Mouse (Mus musculus) stomach, postnatal 0 days (tissue): ENCODE measurements around the gene Arntl. TPM values are rescaled to one million over a fixed set of nuclear protein-coding genes. Genes with fewer than 3 reads are reported as not detected.

Source experiments
- ATAC-seq: fragments of 200-750 bp; cut with Nextera tagmentation; 2 replicates; pipeline ENCODE4 v1.8.0; 2017; ENCODE audit not compliant: low FRiP score, low TSS enrichment
- DNase-seq: peaks from one replicate; pipeline ENCODE4 v3.0.0-alpha.2; 2016; ENCODE audit warnings: low spot score
- H3K27ac ChIP-seq: fragments of 300-500 bp; sonication (generic); replicated peaks from 2 replicates; pipeline ENCODE4 v1.5.1; 2014; ENCODE audit warnings: mild to moderate bottlenecking, control low read depth
- H3K27me3 ChIP-seq: fragments of 300-500 bp; sonication (generic); 2 replicates; pipeline ENCODE4 v1.6.1; 2014; ENCODE audit warnings: low read length; ENCODE audit not compliant: control insufficient read depth, insufficient read depth
- H3K36me3 ChIP-seq: fragments of 300-500 bp; sonication (generic); 2 replicates; pipeline ENCODE4 v1.6.1; 2014; ENCODE audit warnings: low read length, mixed read lengths; ENCODE audit not compliant: control insufficient read depth, insufficient read depth
- H3K4me1 ChIP-seq: fragments of 300-500 bp; sonication (generic); replicated peaks from 2 replicates; pipeline ENCODE4 v1.6.1; 2014; ENCODE audit warnings: antibody characterized with exemption; ENCODE audit not compliant: control insufficient read depth, insufficient read depth
- H3K4me2 ChIP-seq: fragments of 300-500 bp; sonication (generic); replicated peaks from 2 replicates; pipeline ENCODE4 v1.6.1; 2014; ENCODE audit warnings: low read depth, mild to moderate bottlenecking, control low read depth, moderate library complexity
- H3K4me3 ChIP-seq: fragments of 300-500 bp; sonication (generic); 2 replicates; pipeline ENCODE4 v1.5.1; 2014; ENCODE audit warnings: low read depth, low read length, control low read depth
- H3K9ac ChIP-seq: fragments of 300-500 bp; sonication (generic); 2 replicates; pipeline ENCODE4 v1.6.1; 2014; ENCODE audit warnings: mild to moderate bottlenecking, low read length, control low read depth, mixed read lengths
- H3K9me3 ChIP-seq: fragments of 300-500 bp; sonication (generic); 2 replicates; pipeline ENCODE4 v1.6.1; 2016; ENCODE audit warnings: low read length; ENCODE audit not compliant: control insufficient read depth
- CTCF ChIP-seq: IDR thresholded peaks from 2 replicates; pipeline ENCODE4 v1.5.1; 2016; ENCODE audit warnings: antibody characterized with exemption, low read depth, mild to moderate bottlenecking, moderate library complexity
- EP300 ChIP-seq: optimal IDR thresholded peaks from 2 replicates; pipeline ENCODE3; 2016; ENCODE audit warnings: antibody characterized with exemption
- WGBS: fragments of 180-500 bp; shearing (Covaris S2); extraction: QIAGEN DNeasy Blood & Tissue Kit; methylation state at CpG from one replicate; pipeline ENCODE4 v1.1.7; 2014; 5-methylcytosine and 5-hydroxymethylcytosine counted together
- polyA plus RNA-seq: library from polyadenylated mRNA; unstranded; fragments of >200 nt; fragmentation: Nextera tagmentation; extraction: Ambion mirVana; gene quantifications from 2 replicates; pipeline ENCODE4 v1.2.1, GENCODE M21; 2015

Arntl gene
- polyA plus RNA-seq, 1 experiment from 2014 or later = 6.6 TPM

DNA sequence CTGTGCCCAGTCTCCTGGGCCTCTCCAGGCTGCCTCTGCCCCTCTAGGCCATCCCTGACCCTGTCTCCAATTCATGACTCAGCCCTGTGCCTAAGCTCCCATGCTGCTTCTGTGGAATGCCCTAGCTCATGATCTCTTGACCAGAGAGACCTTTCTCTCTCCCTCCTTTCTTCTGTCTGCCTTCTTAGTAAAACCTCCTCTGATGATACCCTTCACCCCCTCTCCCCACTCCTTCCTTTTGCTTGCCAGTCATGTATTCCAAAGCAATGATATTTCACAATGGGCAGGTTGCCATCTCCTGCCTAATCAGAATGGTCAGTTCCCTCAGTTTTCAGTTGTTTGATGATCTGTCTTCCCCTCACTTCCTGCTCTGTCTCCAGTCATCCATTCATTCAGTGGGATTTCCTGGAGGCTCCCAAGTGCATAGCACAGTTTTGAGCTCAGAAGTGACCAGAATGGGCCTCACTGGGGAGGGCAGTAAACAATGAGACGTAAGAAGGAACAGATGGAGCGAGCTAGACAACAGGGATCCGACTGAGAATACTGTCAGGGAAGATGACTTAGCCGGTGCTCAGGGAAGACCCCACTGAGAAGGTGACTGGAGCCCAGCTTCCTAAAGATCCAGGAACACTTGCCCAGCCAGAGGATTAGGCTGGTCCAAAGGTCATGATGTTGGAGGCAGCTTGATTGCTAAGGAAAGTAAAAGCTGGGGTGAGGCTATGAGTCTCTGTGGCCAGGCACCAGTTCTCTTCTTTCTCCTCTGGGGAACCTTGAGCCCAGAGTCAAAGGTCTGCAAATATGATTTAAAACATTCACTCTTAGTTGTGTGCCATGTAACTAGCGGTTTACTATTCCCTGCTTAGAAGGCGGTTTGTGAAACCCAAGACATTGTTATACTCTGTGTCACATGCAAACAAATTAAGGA, 7.2 kb downstream of the Arntl start:
- no peak for TF ChIP-seq CTCF
- TF ChIP-seq EP300 = no peak
- Histone ChIP-seq H3K4me3 (no peak overlapping the region), H3K36me3 (no peaks in the 10 kb centered on the region), H3K4me2 (no peak overlapping the region), H3K9me3 (no peaks in the 10 kb centered on the region), H3K27ac (no peak overlapping the region), H3K27me3 (no peaks in the 10 kb centered on the region), H3K4me1 (no peaks in the 10 kb centered on the region; the same call in 1 of the 2 replicates), H3K9ac (no peak overlapping the region)
- DNase-seq (peak; percentile 42), ATAC-seq (peak; percentile 45)
- 49% methylated on average over 6 of the region's 6 CpGs for WGBS

DNA sequence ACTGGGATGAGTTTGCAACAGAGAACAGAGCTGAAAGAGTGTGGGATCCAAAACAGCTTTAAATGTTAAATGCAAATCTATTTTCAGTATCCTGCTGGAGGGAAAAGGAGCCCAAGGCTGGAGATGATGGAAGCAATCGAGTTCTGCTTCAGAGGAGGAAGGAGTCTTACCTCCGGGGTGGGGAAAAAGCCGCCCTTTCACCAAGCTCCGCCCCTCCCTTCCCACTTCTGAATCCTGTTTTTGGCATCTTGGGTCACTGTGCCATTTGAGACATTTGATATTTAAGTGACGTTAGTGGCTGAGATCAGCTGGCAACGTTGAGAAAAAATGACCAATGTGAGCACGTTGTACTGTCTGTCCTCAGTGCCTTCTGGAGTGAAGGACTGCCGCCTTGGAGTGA, 8.9 kb downstream of the Arntl start:
- Histone ChIP-seq H3K4me3 (no peak overlapping the region), H3K4me1 (no peaks in the 10 kb centered on the region), H3K27ac (no peak overlapping the region), H3K4me2 (no peak overlapping the region), H3K9ac (no peak overlapping the region), H3K36me3 (no peaks in the 10 kb centered on the region), H3K9me3 (no peaks in the 10 kb centered on the region), H3K27me3 (no peaks in the 10 kb centered on the region)
- ATAC-seq (no peak), DNase-seq (no peak)
- 39% methylated on average over 8 of the region's 8 CpGs for WGBS
- TF ChIP-seq EP300 = no peak
- TF ChIP-seq CTCF = no peak

DNA sequence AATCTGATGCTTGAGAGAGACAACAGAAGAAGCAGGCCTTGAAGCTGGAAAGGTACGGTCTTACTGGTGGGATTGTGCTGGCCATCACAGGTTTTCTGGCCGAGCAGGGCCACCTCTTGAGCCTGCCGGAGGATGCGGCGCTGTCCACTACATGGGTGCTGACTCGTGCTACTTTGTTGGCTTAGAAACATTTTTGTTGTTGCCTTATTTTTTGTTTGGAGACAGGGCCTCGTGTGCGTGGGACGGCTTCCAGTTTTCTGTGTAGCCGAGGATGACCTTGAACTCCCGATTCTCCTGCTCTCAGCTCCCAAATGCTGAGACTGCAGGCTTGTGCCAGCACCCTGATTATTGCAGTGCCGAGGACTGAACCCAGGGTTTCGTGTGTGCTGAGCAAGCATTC, 12.2 kb downstream of the Arntl start:
- no peak for TF ChIP-seq EP300
- TF ChIP-seq CTCF = no peak
- H3K27me3 ChIP-seq = no peaks in the 10 kb centered on the region
- WGBS = 69% methylated on average over 13 of the region's 13 CpGs
- no peaks in the 10 kb centered on the region for H3K9me3 ChIP-seq
- H3K4me3 ChIP-seq = no peak overlapping the region
- no peak overlapping the region for H3K27ac ChIP-seq
- DNase-seq = no peak
- H3K36me3 ChIP-seq = no peaks in the 10 kb centered on the region
- H3K9ac ChIP-seq = no peak overlapping the region
- ATAC-seq = no peak
- no peak overlapping the region for H3K4me2 ChIP-seq
- H3K4me1 ChIP-seq = no peaks in the 10 kb centered on the region

DNA sequence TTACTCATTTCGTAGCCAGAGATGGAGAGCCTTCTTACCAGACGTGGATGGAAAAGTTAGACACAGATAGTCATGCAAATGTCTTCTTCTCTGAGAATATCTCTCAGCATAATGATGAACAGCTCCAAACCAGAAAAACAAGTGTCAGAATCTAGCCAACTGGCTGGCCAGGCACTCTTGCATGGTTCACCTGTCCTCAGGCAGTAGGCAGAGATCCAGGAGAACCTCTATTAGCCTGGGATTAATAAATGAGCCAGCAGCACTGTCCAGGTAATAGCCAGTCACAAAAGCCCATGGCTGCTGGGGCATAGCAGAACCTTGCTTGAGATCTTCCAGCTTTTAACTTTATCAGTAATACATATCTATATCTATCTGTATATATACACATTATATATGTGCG, 12.6 kb downstream of the Arntl start:
- WGBS = 85% methylated on average over 3 of the region's 3 CpGs
- no peak for DNase-seq
- ATAC-seq = no peak

DNA sequence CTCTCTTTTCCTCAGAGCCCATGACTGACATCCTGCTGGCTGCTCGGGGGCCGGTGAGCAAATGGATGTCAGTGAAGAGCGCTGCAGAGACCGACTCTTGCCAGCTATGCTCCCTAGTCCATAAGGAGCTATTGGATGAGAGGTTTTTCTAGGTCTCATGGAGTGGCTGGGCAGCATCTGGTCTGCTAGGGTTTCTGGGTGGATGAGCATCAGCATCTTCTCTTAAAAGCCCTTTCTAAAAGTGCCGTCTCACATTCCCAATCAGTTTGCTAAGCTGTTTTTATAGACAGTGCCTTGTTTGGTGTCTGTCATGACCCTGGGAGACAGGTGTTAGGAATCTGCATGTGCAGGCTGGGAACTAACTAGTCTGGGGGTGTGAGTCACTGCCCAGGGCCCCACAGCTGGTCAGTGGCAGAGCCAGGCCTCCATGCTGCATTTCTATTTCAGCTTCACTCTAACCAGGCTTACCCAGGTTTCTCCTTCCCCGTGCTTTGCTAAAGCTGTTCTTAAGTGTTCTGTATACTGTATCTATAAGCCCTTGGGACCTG, 13.5 kb downstream of the Arntl start:
- H3K27me3 ChIP-seq = no peaks in the 10 kb centered on the region
- no peak for DNase-seq
- 78% methylated on average over 6 of the region's 6 CpGs for WGBS
- H3K9ac ChIP-seq = no peak overlapping the region
- no peaks in the 10 kb centered on the region for H3K36me3 ChIP-seq
- no peak for TF ChIP-seq EP300
- no peak for TF ChIP-seq CTCF
- H3K27ac ChIP-seq = no peak overlapping the region
- no peak for ATAC-seq
- H3K4me3 ChIP-seq = no peak overlapping the region
- H3K4me1 ChIP-seq = no peaks in the 10 kb centered on the region
- H3K4me2 ChIP-seq = no peak overlapping the region
- no peaks in the 10 kb centered on the region for H3K9me3 ChIP-seq

More for the DNA sequence above, 12.6 kb downstream of the Arntl start:
- H3K36me3 ChIP-seq = no peaks in the 10 kb centered on the region
- no peak for TF ChIP-seq EP300
- TF ChIP-seq CTCF = no peak
- H3K4me3 ChIP-seq = no peak overlapping the region
- H3K27ac ChIP-seq = no peak overlapping the region
- no peaks in the 10 kb centered on the region for H3K9me3 ChIP-seq
- H3K4me1 ChIP-seq = no peaks in the 10 kb centered on the region
- H3K9ac ChIP-seq = no peak overlapping the region
- H3K27me3 ChIP-seq = no peaks in the 10 kb centered on the region
- no peak overlapping the region for H3K4me2 ChIP-seq

DNA sequence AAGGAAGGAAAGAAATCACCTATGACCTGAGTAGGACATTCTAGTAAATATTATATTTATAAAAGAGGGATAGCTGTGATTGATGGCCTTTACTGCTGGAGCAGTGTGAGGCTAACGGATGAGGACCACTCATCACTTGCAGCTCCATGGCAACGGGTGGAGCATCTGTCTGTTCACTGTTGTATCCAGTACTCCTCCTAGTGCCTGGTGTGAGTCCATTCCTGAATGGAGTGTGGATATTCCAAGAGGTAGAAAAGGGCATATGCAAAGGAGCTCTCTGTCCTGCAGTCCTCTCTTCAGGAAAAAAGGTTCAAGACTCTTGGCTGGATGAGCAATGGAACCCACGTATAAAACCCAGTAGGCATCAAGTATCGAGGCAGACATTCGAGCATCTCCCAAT, 15.6 kb downstream of the Arntl start:
- H3K27me3 ChIP-seq = no peaks in the 10 kb centered on the region
- no peak for ATAC-seq
- no peak overlapping the region for H3K4me3 ChIP-seq
- H3K4me2 ChIP-seq = no peak overlapping the region
- no peak overlapping the region for H3K9ac ChIP-seq
- no peaks in the 10 kb centered on the region for H3K36me3 ChIP-seq
- 84% methylated on average over 5 of the region's 5 CpGs for WGBS
- no peak for TF ChIP-seq EP300
- no peak for TF ChIP-seq CTCF
- no peak overlapping the region for H3K27ac ChIP-seq
- no peaks in the 10 kb centered on the region for H3K4me1 ChIP-seq
- H3K9me3 ChIP-seq = no peaks in the 10 kb centered on the region
- no peak for DNase-seq
